Mouse (Mus musculus) kidney, adult 2 months (tissue): ENCODE results near the gene Syne3.

ENCODE experiments used
- CTCF ChIP-seq: fragments of 200-500 bp; conservative IDR thresholded peaks from 2 replicates; pipeline ENCODE4 v1.5.1; 2011; ENCODE audit warnings: low read depth, mild to moderate bottlenecking, control low read depth, low read length, moderate library complexity, mixed read lengths; ENCODE audit not compliant: insufficient read depth, insufficient read length
- POLR2A ChIP-seq: fragments of 200-500 bp; IDR thresholded peaks from one replicate; pipeline ENCODE4 v1.6.1; 2011; ENCODE audit warnings: low read depth, low read length, control low read depth

DNA sequence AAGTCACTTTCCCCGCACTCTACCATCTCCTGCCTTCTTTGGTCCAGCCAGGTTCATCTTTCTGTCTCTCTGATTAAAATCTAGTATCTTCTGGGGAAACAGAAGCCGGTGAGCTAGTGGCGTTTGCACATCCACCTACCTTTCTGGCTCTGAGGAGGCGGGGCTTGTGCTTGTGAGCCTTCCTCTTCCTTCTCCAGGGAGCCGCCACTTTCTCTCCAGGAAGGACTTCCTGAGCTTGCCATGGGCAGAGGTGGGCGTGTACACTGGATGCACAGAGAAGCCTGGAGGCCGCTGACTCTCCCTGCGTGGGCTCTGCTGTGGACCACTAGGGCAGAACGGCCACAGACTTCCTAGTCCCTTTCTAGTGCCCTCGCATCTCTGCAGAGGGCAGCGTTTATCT is 110.4 kb downstream of the Syne3 start:
- no peak for TF ChIP-seq POLR2A
- TF ChIP-seq CTCF, result no peak
